Mouse (Mus musculus) G1E (cell line): ENCODE measurements around the gene Esrra.

Experiments
- CTCF ChIP-seq: IDR thresholded peaks from 2 replicates; pipeline ENCODE4 v1.5.1; 2012; ENCODE audit warnings: low read depth, low read length, inconsistent platforms, mixed read lengths
- TAL1 ChIP-seq: conservative IDR thresholded peaks from 2 replicates; pipeline ENCODE4 v1.6.1; 2012; ENCODE audit warnings: low read depth, low read length, inconsistent platforms, mixed read lengths

- TF ChIP-seq CTCF: no peak
- no peak for TF ChIP-seq TAL1
Measured at GRCm38 (mm10) chr19:6874257-6874656, 47.4 kb downstream of the Esrra start.
